Mouse (Mus musculus): Measurements from ENCODE around the gene Fggy. TPM values are rescaled to one million over a fixed set of nuclear protein-coding genes. Genes with fewer than 3 reads are reported as not detected.

Fggy gene
- polyA plus RNA-seq, 1 experiment from 2014 or later: 6.2 TPM

DNA sequence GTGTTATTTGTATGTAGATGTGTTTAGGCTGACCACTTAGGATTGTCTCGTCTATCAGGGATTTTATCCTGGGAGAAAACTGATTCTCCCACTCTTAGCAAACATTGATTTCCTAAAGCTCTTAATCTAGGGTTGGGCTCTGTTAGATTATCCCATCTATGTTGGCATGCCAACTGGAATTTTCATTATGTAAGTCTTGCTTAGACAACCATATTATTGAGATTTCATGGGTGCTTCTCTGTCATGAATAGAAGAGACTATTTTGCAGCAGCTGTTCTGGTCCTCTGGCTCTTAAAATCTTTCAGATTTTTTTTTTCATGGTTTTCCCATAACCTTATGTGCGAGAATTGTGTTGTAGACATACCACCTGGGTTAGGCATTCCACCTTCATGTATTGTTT is 119.1 kb downstream of the Fggy start:
- Histone ChIP-seq H3K9me3 (replicated peaks) (no peaks in the 10 kb centered on the region), H3K4me3 (no peak overlapping the region), H3K27me3 (ENCODE audit: low read depth, poor library complexity, severe bottlenecking) (no peaks in the 10 kb centered on the region), H3K4me1 (peaks cover 8% of the 10 kb centered on the region; the same call in 1 of the 2 replicates), H3K27ac (replicated peaks) (no peak overlapping the region), H3K36me3 (no peaks in the 10 kb centered on the region)
- WGBS: 73% methylated on average over 2 of the region's 2 CpGs
- DNase-seq (ENCODE audit: low spot score): no peak

DNA sequence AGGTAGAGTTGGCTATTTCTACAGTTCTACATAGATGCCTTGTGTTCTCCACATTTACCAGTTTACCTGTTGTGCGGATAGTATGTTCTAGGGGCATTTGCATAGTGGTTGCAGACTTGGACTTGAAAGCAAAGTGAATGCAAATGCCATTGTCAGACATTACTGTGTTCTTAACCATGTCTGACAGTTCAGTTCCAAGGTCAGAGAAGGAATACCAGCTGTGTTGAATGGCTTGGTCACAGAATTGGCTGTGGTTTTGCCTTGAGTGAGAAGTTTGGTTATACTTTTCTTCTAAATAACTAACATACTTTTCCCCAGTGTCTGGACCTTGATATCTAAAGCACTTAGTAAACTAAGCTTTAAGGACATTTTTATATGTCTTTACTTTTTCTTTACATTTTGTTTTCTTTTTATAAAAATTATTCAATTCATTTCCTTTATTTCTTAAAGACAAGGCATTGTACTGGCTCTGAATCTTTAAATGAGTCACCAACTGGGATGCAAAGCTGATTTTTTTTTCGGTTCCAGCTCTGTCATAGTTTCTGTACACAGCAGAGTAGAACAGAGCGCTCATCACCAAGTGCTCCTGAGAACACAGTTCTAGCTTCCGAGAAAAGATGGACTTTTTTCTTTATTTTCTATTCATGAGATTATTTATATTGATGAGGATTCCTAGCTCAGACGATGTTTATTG is 123.6 kb downstream of the Fggy start:
- H3K4me3 ChIP-seq: no peak overlapping the region
- peaks cover 39% of the 10 kb centered on the region for H3K4me1 ChIP-seq
- H3K36me3 ChIP-seq: no peaks in the 10 kb centered on the region
- H3K27me3 ChIP-seq (ENCODE audit: low read depth, poor library complexity, severe bottlenecking): no peaks in the 10 kb centered on the region
- DNase-seq (ENCODE audit: low spot score): no peak
- no peaks in the 10 kb centered on the region for H3K9me3 ChIP-seq (replicated peaks)
- 89% methylated on average over 5 of the region's 5 CpGs for WGBS
- no peak overlapping the region for H3K27ac ChIP-seq (replicated peaks)

DNA sequence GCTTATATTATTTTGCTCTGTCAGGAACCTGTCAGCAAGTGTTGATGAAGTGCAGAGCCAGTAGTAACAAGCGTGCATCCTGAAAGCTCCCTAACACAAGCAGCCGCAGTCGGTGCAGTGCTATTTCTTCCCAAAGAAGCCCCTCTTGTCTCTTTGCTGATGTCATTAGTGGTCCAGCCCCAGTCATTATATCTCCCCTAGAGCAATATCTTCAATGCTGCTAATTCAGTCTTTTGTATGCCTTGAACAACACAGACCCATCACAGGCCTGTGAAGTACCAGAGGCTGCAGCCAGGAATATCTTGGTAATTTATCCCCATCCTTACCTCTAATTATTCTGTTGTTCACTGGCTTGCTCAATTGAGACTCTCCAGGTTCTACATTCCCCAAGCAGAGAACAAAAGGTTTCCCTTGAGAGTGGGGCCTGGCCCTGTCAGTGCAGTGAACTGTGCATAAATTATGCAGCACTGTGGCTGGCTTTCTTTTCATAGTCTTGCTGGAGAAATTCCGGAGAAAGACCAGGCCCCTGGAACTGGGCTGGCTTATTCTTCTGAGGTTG is 127.3 kb downstream of the Fggy start:
- peak overlapping the region; percentile 78 for H3K27ac ChIP-seq (replicated peaks)
- peak; percentile 65 for DNase-seq (ENCODE audit: low spot score)
- H3K4me1 ChIP-seq: peaks cover 42% of the 10 kb centered on the region
- H3K9me3 ChIP-seq (replicated peaks): no peaks in the 10 kb centered on the region
- no peaks in the 10 kb centered on the region for H3K27me3 ChIP-seq (ENCODE audit: low read depth, poor library complexity, severe bottlenecking)
- no peaks in the 10 kb centered on the region for H3K36me3 ChIP-seq
- 13% methylated on average over 4 of the region's 4 CpGs for WGBS
- no peak overlapping the region for H3K4me3 ChIP-seq

DNA sequence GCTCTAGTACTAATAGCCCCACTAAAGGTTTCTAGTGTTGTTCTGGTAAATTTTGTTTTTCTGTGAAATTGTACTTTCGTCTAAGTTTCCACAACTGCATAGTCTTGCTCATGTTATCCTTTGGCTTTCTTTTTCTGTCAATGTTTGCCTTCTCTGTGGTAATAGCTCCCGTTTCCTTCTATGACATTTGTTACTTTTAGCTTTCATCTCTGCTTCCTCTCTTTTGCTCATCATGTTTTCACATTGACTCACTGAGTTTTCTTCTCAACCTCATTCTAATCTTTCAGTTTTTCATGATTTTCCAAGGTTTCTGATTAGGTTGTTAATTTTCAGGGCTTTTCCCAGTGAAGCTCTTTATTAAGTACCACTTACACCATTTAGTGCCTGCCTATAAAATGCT is 129.5 kb downstream of the Fggy start:
- H3K36me3 ChIP-seq: no peaks in the 10 kb centered on the region
- no peak for DNase-seq (ENCODE audit: low spot score)
- no peaks in the 10 kb centered on the region for H3K27me3 ChIP-seq (ENCODE audit: low read depth, poor library complexity, severe bottlenecking)
- no peaks in the 10 kb centered on the region for H3K9me3 ChIP-seq (replicated peaks)
- no peak overlapping the region for H3K4me3 ChIP-seq
- H3K27ac ChIP-seq (replicated peaks): no peak overlapping the region
- H3K4me1 ChIP-seq: peaks cover 34% of the 10 kb centered on the region
- WGBS: 86% methylated on average over 2 of the region's 2 CpGs

DNA sequence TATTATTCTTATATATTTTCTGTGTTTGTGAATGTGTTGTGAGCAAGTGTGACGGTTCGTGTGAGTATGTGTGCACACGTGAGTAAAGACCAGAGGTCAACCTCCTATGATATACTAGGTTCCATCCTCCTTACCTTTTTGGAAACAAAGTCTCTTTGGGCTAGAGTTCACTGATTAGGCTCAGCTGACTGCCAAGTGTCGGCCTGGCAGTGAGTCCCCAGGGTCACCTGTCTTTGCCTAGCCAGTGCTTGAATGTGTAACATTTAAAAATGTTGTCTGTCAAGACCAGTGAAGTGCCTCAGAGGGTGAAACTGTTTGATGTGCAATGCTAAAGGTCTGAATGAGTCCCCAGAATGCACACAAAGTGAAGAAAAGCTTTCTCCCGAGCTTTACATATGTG is 130.0 kb downstream of the Fggy start:
- DNase-seq (ENCODE audit: low spot score): no peak
- H3K27me3 ChIP-seq (ENCODE audit: low read depth, poor library complexity, severe bottlenecking): no peaks in the 10 kb centered on the region
- 88% methylated on average over 5 of the region's 5 CpGs for WGBS
- peaks cover 34% of the 10 kb centered on the region for H3K4me1 ChIP-seq
- H3K36me3 ChIP-seq: no peaks in the 10 kb centered on the region
- no peaks in the 10 kb centered on the region for H3K9me3 ChIP-seq (replicated peaks)
- H3K4me3 ChIP-seq: no peak overlapping the region
- no peak overlapping the region for H3K27ac ChIP-seq (replicated peaks)

DNA sequence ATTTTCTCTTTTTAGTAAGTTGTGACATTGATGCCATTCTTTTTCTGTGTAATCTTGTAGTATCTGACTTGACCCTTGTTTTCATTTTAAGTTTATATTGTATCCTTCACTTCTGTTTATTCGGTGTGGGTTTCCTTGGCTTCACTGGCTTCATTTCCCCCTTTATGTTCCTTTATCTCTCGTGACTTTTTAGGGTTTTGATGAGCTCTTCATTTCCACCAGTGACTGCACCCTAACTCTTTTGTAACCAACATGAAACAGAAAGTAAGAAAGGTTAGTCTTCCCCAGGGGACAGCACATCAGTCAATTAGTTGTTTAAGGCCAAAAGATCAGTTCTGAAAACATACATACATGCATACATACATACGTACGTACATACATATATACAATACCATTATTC is 130.9 kb downstream of the Fggy start:
- WGBS: 89% methylated on average over 4 of the region's 4 CpGs
- DNase-seq (ENCODE audit: low spot score): no peak
- no peak overlapping the region for H3K27ac ChIP-seq (replicated peaks)
- no peaks in the 10 kb centered on the region for H3K27me3 ChIP-seq (ENCODE audit: low read depth, poor library complexity, severe bottlenecking)
- H3K9me3 ChIP-seq (replicated peaks): no peaks in the 10 kb centered on the region
- H3K4me3 ChIP-seq: no peak overlapping the region
- peaks cover 30% of the 10 kb centered on the region for H3K4me1 ChIP-seq
- no peaks in the 10 kb centered on the region for H3K36me3 ChIP-seq

DNA sequence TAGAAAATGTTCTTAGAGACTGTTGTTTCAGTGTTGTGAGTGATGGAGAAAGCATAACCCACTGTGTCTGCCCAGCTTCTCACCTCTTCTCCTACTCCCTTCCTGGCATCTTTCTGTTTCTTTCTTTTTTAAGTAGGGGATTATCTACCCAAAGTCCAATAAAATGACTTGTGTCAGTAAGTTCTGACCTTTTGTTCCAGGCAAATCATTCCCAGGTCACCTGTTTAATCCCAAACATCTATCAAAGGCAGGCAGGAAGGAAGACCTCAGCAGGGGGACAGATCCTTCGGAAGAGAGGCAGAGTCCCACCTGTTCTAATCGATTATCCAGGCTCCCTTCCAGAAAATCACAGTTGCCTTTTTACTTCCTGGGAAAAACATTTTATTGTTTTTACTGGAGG is 143.1 kb downstream of the Fggy start:
- Histone ChIP-seq H3K36me3 (no peaks in the 10 kb centered on the region), H3K27ac (replicated peaks) (no peak overlapping the region), H3K4me1 (no peaks in the 10 kb centered on the region), H3K27me3 (ENCODE audit: low read depth, poor library complexity, severe bottlenecking) (no peaks in the 10 kb centered on the region), H3K4me3 (no peak overlapping the region), H3K9me3 (replicated peaks) (no peaks in the 10 kb centered on the region)
- WGBS: 57% methylated on average over 2 of the region's 2 CpGs
- no peak for DNase-seq (ENCODE audit: low spot score)

DNA sequence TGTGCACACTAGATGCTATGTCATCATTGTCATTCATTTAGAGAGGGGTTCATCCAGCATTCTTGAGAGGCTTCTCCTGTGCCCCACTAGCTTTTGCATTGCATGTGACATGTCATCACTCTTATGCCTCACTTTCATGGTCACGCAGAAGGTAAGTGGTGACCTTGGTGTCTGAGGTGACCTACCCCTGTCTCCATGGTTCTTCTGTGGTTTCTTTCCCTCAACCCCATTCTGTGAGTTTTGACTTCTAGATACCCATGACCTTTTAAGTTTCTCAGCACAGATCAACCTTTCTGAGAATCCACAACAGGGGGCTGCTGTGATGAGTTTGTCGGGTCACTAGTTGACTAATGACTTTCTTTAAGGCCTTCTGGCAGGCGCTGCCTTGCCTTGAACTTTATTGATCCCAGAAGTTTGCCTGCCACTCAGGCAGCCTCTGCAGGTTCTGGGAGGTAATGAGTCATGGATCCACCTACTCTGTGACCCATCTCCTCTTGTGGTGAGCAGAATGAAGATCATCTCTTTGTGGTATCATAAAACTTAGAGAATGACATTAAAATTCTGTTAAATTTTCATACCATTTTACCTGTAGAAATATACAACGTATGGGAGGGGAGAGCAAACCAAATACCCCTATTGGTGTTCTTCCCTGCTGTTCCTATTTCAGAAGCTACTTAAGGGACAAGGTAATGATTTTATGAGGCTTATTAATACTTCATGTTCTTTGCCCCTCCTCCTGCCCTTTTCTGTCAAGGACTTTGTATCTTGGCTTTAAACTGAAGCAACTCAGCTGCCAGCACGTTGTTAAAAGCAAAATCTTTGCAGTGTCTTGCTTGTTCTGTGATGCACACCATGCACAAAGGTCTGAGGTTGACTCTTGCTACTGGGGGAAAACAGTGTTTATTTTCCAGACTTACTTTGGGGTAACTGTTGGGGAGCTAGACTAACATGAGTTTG is 150.9 kb downstream of the Fggy start:
- 85% methylated on average over 5 of the region's 5 CpGs for WGBS
- Histone ChIP-seq H3K9me3 (replicated peaks) (no peaks in the 10 kb centered on the region), H3K36me3 (no peaks in the 10 kb centered on the region), H3K27me3 (ENCODE audit: low read depth, poor library complexity, severe bottlenecking) (no peaks in the 10 kb centered on the region), H3K27ac (replicated peaks) (no peak overlapping the region), H3K4me1 (no peaks in the 10 kb centered on the region), H3K4me3 (no peak overlapping the region)
- no peak for DNase-seq (ENCODE audit: low spot score)

DNA sequence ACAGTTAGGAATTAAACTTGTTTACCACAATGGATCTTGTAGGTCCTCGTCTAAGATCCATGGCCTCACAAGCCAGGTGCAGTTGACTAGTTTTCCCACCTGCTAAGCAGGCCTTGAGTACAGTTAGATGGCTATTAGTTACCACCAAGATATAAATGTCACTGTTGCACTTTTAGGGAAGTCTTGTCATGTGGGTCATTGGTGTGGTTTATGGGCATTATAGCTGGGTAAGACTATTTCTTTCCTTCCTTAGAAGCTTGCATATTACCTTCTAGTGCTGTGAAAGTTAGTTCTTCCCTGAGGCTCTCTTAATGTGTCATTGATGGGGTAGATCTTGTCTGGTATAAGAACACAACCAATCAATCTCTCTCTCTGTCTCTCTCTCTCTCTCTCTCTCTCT is 152.4 kb downstream of the Fggy start:
- Histone ChIP-seq H3K27me3 (ENCODE audit: low read depth, poor library complexity, severe bottlenecking) (no peaks in the 10 kb centered on the region), H3K4me3 (no peak overlapping the region)

DNA sequence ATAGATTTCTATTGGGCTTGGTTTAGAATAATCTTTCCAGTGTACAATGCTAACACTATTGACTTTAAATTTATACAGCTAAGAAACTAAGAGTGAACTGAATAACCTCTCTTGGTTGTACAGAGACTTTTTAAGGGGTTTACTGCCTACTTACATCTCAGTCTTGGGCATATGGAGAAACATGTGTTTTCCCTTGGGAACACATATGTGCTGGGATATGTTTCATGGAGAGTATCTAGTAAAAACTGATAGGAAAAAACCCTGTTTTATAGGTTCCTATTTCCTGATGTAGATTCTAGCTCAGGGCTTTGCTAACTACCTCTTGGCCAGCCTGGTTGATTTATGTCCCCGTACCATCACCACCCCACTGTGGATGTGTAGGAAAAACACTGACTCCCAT is 155.5 kb downstream of the Fggy start:
- Histone ChIP-seq H3K27ac (replicated peaks) (no peak overlapping the region), H3K27me3 (ENCODE audit: low read depth, poor library complexity, severe bottlenecking) (no peaks in the 10 kb centered on the region), H3K9me3 (replicated peaks) (no peaks in the 10 kb centered on the region), H3K4me3 (no peak overlapping the region), H3K36me3 (no peaks in the 10 kb centered on the region), H3K4me1 (no peaks in the 10 kb centered on the region)
- no peak for DNase-seq (ENCODE audit: low spot score)
- WGBS: 91% methylated on average over 1 of the region's 1 CpGs

More for the DNA sequence above, 152.4 kb downstream of the Fggy start:
- Histone ChIP-seq H3K36me3 (no peaks in the 10 kb centered on the region), H3K27ac (replicated peaks) (no peak overlapping the region), H3K9me3 (replicated peaks) (no peaks in the 10 kb centered on the region), H3K4me1 (no peaks in the 10 kb centered on the region)
- WGBS: 80% methylated on average over 1 of the region's 1 CpGs
- no peak for DNase-seq (ENCODE audit: low spot score)

DNA sequence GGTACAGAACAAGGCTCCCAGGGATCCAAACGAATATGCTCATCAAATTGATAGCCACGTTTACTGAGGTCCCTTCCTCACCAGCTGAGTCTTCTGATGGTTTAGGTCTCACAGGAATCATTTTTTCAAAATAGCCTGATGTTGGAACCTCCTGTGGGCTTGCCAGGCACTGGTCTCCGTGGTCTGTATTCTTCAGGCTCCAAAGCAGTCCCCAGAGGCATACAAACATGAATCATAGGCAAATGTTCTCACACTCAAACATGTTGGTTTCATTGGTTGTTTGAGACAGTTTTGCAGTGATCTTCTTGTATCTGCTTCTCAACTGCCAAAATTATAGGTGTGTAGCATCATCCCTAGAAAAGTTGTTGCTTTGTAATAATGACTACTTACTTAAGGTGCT is 156.0 kb downstream of the Fggy start:
- DNase-seq (ENCODE audit: low spot score): no peak
- Histone ChIP-seq H3K36me3 (no peaks in the 10 kb centered on the region), H3K27ac (replicated peaks) (no peak overlapping the region), H3K27me3 (ENCODE audit: low read depth, poor library complexity, severe bottlenecking) (no peaks in the 10 kb centered on the region), H3K9me3 (replicated peaks) (no peaks in the 10 kb centered on the region), H3K4me3 (no peak overlapping the region), H3K4me1 (no peaks in the 10 kb centered on the region)
- 83% methylated on average over 3 of the region's 3 CpGs for WGBS

DNA sequence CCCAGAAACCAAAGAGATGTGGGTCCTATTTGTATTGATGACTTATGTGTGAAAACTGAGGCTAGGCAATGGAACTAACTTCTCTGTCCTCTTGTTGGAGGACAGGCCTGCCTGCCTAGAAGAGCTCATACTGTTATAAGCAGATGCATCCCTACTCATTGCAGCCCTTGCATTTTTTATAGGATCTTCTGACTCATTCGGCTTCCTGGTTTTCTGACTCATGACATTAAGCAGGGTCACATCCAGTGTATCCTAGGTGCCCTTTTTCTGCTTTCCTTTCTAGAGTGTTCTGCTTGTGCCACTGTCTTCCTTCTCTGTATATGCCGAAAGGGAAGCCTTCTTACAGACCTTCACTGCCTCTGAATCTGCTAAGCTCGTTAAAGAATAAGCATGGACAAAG is 158.8 kb downstream of the Fggy start:
- Histone ChIP-seq H3K27ac (replicated peaks) (no peak overlapping the region), H3K4me1 (no peaks in the 10 kb centered on the region), H3K36me3 (no peaks in the 10 kb centered on the region), H3K9me3 (replicated peaks) (no peaks in the 10 kb centered on the region), H3K27me3 (ENCODE audit: low read depth, poor library complexity, severe bottlenecking) (no peaks in the 10 kb centered on the region), H3K4me3 (no peak overlapping the region)
- DNase-seq (ENCODE audit: low spot score): no peak
- WGBS: 85% methylated on average over 3 of the region's 3 CpGs

DNA sequence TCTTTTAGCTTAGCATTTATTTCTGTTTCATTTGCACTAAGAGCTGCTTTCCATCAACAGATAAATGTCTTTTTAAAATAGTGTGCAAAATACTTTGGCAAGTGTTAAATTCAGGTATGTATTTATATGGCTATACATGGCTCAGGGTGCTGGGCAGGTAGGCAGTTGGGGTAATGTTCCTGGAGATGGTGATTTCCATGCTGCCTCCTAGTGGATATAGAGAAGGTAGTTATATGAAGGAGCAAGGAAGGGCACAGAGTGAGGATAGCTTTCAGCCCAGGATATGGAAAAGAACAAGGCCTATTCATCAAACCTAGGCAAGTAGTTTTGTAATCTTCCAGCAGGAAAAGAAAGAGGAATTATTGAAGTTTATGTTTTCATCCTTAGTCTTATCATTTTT is 166.3 kb downstream of the Fggy start:
- DNase-seq (ENCODE audit: low spot score): no peak
- H3K4me1 ChIP-seq: no peaks in the 10 kb centered on the region
- no peaks in the 10 kb centered on the region for H3K36me3 ChIP-seq
- no peak overlapping the region for H3K4me3 ChIP-seq
- no peak overlapping the region for H3K27ac ChIP-seq (replicated peaks)
- no peaks in the 10 kb centered on the region for H3K27me3 ChIP-seq (ENCODE audit: low read depth, poor library complexity, severe bottlenecking)
- H3K9me3 ChIP-seq (replicated peaks): no peaks in the 10 kb centered on the region
